Mouse (Mus musculus): ENCODE data around the gene Ccr9.

The Ccr9 gene

DNA sequence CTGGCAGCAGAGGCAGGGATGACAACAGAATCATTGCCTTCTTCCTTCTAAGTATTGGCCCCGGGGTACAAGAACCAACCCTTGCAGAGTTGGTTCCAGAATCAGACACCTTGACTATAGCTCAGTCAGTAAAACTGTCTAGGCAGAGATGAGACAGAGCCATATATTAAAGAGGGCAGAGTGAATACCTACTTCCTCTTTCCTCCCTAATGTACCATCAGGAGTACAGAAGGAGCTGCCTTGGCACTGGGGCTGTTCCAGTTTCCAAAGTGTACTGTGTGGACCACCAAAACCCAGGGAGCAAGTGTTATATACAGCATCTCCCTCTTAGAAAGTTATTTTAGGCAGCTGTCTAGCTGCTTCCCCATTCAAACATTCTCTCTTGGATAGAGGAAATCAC is 123.3 kb downstream of the Ccr9 start:
- in situ Hi-C loops (cut with MboI, MseI) = no loop called here

DNA sequence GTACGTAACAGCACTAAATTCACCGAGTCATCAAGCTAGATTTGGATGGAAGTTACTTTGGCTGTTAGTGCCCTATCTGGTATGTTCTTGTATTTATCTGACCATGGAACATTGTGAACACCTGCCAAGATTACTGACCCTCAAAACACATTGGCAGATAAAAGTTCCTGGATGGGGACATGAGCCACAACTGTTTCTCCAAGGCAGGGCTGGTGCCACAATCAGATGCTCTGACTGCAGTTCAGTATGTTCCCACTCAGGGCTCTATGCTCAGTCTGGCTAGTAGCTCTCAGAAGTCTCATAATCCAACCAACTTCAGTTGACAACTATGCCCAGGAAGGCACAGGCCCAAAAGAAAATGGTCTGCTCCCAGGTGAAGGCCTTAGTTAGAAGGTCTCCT is 124.2 kb downstream of the Ccr9 start:
- in situ Hi-C loops (cut with MboI, MseI) = no loop called here

DNA sequence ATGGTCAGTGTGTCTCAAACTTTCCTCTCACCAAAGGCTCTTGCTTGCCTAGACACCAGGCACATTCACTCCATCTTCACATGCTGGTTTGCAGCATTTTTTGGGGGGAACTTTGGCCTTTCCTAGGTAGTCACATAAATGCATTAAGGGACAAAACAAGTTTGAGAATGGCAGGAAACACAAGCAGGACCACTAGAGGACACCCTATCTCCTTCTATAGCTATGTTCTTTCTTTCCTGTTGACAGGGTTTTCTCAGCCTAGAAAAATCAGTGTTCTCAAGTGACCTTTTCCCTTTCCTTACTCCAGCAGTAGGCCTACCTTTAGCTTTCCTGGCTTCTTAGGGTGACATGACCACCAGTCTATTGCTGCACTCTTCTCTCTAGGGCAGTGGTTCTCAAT is 124.7 kb downstream of the Ccr9 start:
- in situ Hi-C loops (cut with MboI, MseI) = no loop called here

DNA sequence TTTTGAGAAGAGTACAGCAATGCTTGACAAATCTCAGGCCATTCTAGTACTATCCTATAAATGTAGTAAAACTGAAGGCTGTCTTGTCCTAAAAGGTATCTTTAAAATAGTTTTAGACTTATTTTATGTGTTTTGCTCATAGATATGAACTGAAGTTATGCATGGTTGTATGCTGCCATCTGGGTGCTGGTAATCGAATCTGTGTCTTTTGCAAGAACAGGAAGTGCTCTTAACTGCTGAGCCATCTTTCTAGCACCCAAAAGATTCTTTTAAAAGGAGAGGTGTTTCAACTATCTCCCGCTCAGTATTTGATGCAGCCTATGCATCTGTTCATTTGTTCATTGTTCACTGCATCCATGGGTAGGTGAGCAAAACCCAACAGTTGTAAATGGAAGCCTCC is 127.0 kb downstream of the Ccr9 start:
- in situ Hi-C loops (cut with MboI, MseI) = no loop called here

DNA sequence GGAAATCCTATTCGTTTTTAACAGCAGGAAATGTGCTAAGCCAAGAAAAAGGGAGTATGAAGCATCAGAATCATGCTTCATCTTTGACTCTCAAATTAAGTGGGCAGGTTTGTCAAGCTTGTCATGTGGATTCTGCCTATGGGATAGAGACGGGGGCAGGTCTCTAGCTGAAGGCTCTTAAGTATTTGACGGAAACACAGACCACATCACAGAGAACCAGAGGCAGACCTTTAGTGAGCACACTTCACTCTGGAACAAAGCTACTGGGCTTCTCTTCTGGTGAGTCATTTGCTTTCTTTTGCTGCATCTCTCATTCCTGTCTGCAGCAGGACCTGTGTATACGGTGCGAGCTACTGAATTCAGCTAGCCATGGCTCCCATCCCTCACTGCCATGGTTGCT is 128.0 kb downstream of the Ccr9 start, which contains the start of gene Cxcr6:
Cxcr6 (plus strand) TSS at position 209 of the 400 bp plus-strand sequence.
- in situ Hi-C loops (cut with MboI, MseI) = no loop called here

GRCm38 (mm10) chr9:123808583-123808982 is 130.3 kb downstream of the Ccr9 start:
- in situ Hi-C loops (cut with MboI, MseI) = no loop called here

DNA sequence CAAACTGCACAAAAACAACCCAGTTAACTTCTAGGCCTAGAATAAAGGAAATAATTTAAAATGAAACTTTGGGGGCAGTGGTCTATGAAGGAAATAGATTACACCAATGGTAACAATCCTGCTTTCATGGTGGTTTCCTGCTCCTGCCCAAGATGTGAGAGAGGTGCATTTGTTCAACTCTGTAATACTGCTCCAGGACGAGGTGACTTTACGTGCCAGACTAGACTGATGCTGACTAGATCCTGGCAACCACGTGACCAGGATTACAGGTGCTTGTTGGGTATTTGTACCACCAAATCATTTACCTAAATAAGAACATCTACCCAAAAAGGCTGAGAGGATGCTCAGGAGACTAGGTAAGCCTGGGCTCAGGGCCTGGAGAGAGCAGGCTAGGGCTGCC is 133.6 kb downstream of the Ccr9 start:
- in situ Hi-C loops (cut with MboI, MseI) = no loop called here

DNA sequence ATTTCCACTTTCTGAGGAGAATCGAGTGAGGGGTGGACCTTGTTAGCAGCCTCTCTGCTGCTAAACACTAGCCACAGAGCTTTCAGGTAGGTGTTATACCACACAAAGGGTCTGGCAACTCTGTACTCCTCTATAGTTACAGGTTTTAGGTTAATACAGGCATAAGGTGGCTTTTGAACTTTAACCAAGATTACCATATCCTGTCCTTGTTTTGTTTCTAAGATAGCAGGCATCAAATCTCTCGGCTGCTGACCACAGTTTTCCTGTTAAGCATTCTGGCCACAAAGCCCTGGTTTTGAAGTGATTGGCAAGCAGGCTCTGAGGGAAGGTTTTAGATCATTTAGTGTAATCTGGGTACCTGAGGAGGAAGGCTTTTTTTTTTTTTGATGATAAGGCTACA is 136.1 kb downstream of the Ccr9 start:
- in situ Hi-C loops (cut with MboI, MseI) = no loop called here

DNA sequence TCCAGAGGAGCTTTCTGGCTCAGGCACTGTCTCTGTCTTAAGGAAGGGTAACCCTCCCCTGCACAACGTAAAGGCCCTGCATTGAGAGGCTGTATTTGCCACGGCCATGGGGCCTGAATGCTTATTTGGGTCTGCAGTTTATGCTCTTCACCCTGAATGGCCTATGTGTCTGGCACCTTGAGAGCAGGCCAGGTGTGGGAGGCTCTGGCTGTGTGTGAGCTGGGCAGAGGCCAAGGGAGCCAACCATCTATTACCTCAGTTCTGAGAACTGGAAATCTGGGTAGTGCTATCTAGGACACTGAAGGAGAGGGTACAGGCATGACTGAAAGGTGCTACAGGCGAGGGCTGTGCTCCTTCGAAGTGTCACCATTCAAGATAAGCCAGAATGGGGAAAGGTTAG is 136.6 kb downstream of the Ccr9 start:
- in situ Hi-C loops (cut with MboI, MseI) = no loop called here

DNA sequence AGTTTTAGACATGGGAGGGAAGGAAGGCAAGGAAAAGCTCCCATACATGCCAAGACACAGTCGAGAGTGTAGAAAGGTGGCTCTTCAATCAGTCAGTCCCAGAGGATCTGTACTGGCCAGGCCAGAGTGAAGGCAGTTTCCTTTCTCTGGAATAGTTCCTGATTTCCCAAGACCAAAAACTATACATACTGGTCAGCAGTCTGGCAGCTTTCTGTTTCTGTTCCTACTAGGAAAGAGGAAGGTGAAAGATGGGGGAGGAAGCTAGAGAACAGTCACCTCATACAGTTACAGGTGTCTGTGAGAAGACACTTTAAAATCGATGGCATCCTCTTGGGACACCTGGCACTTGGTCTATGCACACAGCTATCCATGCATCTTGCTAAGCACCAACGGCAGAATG is 137.2 kb downstream of the Ccr9 start:
- in situ Hi-C loops (cut with MboI, MseI) = no loop called here

DNA sequence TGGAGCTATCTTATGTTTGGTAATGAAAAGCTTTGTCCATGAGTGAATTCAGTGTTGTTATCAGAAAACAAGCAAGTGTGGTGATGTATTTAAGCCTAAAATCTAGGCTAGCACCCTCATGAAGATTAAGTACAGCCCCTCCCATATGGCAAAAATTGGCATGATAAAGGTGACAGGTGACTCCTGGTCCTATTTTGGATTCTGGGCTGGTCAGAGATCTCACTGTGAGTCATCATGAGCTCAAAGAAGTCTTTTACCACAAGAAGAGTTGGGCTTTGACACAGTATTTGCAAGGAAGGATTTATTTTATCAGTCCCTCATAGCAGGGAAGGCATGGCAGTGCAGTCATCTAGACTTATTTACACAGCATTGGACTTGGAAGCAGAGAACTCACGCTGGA is 137.8 kb downstream of the Ccr9 start:
- in situ Hi-C loops (cut with MboI, MseI) = no loop called here

- in situ Hi-C loops (cut with MboI, MseI) = no loop called here
Observed at GRCm38 (mm10) chr9:123818601-123819000, 140.4 kb downstream of the Ccr9 start.

DNA sequence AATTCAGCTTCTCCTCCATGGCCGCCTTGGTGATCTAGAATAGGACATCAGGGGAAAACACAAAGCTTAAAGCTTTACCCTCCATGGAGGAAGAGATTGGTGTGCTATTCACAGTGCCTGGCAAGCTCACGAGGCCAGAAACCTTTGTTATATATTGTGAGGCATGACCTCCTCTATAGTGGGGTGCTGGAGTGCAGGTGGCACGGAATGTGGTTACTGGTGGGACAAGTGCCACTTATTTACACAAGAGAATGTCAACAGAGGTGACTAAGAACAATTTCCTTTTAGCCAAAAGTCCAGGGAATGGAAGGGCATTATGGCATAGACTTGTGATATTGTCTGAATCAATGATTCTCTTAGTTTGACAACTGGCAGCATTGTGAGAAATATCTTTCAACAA is 148.4 kb downstream of the Ccr9 start:
- in situ Hi-C loops (cut with MboI, MseI) = no loop called here

DNA sequence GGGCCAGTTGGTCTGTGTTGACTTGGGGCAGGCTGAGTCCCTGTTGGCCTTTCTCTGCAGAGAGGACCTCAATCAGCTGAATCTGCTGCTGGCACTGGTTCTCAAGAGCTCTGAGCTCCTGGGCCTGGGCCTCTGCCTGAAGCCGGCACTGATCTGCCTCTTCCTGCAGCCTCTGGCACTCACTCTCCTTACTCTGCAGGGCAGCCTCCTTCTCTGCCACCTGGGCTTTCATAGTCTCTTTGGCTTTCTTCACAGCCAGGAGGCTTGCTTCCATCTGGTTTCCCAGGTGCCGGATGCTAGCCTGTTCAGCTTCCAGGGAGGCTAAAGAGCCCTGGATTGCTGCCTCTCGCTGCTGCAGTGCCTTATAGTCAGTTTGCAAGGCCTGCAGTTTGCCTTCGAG is 150.7 kb downstream of the Ccr9 start:
- in situ Hi-C loops (cut with MboI, MseI) = no loop called here

All from T-helper 1 cell (primary cell).